Mouse (Mus musculus): ENCODE measurements around the gene Serpinf1.
"Not testable (repeated sequence)": the region's sequence is repeated elsewhere in the genome, so short reads cannot be mapped to it uniquely, and the experiment has no call there.

The Serpinf1 gene

DNA sequence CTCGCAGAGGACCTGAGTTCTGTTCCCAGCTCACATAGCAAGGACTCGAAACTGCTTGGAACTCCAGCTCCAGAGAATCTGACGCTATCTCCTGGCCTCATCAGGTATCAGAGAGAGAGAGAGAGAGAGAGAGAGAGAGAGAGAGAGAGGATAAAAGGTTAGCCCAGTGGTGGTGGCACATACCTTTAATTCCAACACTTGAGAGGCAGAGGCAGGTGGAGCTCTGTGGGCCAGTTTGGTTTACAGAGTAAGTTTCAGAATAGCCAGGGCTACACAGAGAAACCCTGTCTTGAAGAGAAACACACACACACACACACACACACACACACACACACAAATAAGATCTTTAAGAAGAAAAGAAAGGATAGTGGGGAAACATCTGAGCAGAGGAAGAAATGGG lies 590 bp upstream of the Serpinf1 start:
- DNase-seq (ENCODE audit: low read depth, low spot score), result no peak

DNA sequence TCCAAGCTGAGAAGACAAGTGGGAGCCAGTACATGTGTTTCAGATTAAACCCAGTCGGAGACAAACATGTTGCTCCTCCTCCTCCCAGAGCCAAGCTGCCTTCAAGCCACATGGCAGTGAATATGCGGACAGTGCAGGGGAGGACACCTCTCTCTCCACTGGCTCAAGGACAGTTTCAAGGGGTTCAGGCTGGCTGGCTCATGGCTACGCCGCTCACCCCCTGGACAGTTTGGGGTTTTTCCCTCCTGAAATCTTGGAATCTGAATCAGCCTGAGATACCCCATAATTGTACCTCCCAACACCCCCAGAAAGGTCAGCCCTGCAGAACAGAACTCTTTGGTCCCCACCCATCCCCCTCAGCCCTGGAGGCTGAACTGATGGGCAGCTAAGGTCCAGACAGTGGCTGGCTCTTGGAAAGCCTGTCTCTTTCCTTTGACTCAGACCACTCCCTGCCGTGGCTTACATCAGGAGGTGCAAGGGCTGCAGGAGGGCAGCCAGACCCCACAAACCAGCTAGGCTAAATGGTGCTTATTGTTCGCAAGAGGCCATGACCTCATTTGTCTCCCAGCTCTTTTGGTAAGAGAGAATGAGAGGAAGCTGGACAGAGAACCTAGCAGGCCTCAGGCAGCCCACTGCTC lies 1.0 kb downstream of the Serpinf1 start:
- DNase-seq (ENCODE audit: low read depth, low spot score), result no peak

DNA sequence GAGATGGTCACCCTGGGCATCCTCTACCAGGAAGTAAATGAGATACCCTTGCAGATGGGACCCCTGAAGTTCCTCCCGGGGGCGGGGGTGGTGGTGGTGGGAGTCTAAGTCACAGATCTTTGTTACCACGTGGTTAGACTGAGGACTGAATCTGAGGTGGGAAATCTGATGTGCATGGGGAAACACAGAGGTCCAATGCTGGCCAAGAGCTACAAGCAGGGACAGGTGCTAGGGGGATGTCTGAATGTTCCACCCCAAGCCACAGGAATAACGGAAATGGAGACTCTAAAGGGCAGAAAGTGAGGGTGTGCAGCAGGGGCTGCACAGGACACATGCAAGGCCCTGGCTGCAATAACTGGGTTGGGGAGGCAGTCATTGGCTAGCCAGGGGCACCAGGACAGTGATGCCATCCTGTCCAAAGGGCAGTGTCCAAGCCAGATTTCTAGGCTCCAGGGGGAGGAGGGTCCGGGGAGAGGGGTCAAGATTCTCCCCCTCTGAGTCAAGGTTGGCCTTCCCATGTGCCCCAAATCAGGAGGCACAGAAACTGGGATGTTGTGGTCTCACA lies 1.6 kb downstream of the Serpinf1 start:
- DNase-seq (ENCODE audit: low read depth, low spot score), result no peak

DNA sequence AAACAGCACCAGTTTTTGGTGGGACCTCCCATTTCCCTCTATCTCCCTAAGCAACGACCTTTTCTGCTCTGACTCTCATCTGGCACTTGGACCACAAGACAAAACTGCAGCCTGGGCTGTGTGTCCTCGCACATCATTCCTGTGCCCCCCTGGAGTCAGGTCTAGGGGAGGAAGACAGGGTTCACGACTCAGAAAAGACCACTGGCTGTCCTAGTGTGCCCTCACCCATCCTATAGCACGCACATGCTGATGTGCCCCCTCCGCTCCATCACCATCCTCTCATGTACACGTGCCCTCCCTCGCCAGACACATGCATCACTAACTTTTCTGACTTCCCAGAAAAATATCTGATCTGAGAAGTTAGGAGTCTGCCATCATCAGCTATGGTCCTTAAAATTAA lies 2.5 kb downstream of the Serpinf1 start:
- no peak for DNase-seq (ENCODE audit: low read depth, low spot score)

DNA sequence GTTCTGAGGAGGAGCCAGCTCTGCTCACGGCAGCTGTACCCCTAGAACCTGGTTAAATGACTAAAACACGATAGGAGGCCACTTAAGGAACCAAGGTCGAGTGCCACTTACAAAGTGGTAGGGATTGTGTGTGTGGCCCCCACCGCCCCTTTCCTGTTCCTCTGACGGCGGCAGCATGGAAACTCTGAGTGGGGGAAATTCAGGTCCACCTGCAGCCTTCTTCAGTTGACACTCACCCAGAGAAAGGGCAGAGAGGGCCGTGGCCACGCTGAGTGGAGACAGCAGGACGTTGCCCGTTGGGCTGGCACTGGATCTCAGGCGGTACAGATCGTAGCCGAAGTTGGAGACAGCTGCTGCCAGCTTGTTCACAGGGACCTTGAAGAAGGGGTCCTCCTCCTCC lies 6.5 kb downstream of the Serpinf1 start:
- no peak for DNase-seq (ENCODE audit: low read depth, low spot score)

DNA sequence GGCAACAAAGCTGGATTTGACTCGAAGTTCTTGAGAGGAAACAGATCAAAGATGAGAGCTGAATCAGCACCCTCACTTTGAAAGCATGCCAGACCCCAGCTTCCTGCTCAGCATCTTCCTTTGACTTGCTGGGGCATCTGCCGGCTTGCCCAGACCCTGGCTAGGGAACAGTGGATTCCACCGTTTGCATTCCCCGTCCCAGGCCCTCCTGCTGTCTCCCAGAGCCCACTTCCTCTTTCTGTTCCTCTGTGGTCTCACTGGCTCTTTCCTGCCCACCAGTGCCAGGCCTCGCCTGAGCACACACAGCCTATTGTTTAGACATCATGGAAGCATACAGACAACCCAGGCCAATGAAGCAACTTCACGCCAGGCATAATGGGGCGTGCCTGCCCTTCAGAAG lies 7.4 kb downstream of the Serpinf1 start:
- no peak for DNase-seq (ENCODE audit: low read depth, low spot score)

DNA sequence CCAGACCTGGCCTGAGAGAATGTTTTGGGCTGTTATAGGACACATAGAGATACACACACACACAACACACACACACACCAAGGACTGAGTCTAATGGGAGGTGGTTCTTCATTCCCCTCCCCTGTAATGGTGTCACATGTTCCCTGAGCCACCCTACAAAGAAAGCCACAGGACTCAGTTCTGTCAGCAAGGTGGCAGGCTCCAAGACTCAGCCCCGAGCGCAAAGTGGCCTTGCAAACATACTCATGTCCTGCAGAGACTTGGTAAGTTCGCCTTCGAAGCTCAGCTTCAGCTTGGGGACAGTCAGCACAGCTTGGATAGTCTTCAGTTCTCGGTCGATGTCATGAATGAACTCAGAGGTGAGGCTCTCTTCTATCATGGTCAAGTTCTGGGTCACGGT lies 11.9 kb downstream of the Serpinf1 start:
- DNase-seq (ENCODE audit: low read depth, low spot score), result no peak

DNA sequence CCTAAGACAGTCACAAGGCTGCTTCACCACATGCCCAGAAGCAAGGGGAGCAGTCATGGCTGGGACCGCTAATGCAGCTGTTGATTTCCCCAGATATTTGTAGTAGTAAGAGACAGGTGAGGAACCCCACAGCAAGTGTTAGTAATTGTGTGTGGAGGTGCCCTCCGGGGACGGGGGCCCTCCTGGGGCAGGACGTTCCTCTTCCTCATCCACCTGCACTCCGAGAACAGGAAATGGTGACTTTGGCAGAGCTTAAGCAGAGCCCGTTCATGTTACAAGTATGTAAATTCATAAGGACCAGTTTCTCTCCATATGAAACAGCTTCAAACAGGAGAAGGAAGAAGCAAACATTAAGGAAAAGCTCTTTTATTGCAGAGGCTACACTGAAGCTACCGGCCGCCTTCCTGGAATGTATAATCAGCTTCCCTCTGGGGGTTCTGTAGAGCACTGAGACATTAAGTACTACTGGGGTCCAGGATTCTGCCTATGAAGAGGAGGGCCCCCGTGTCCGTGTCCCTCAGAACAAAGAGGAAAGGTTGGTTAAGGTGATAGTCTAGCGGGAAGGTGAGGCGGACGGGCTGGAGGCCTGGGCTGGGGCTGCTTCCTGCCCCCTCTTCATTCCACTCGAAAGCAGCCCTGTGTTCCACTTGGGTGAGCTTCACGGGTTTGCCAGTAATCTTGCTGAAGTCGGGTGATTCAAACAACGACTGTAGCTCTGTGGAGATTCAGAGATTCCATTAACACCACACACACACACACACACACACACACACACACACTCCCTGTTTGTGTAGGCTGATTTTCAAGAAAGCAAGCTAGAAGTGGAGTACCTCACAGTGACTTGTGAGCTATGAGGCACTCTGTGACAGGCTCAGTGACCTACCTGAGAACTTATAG lies 12.6 kb downstream of the Serpinf1 start:
- no peak for DNase-seq (ENCODE audit: low read depth, low spot score)

DNA sequence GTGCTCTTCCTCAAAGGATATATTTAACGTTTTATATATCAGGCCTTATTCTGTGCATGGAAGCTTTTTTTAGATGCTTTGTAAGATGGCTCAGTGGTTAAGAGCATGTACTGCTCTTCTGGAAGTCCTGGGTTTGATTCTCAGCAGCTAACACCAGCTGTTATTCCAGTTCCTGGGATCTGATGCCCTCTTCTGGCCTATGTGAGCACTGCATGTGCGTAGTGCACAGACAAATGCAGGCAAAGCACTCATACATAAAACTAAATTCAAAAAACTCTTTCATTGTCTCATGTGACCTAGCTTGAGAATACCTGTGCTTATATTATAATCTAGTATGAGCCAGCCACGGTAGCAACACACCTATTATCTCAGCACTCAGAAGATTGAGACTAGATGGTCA lies 15.6 kb downstream of the Serpinf1 start:
- DNase-seq (ENCODE audit: low read depth, low spot score), result peak; percentile 87

DNA sequence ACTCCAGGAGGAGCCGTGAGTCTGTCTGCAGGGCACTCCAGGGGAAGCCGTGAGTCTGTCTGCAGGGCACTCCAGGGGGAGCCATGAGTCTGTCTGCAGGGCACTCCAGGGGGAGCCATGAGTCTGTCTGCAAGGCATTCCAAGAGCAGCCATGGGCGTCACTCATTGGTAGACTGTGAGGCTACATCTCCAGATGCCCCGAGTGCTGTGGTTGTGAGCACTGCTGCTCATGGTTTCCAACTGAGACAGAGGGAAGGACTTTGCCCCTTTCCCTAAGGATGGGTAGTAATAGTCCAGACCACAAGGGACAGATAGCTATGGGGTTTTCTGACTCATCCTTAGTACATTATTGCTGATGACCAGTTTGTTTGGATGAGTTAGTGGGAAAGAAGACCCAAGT lies 16.4 kb downstream of the Serpinf1 start:
- no peak for DNase-seq (ENCODE audit: low read depth, low spot score)

DNA sequence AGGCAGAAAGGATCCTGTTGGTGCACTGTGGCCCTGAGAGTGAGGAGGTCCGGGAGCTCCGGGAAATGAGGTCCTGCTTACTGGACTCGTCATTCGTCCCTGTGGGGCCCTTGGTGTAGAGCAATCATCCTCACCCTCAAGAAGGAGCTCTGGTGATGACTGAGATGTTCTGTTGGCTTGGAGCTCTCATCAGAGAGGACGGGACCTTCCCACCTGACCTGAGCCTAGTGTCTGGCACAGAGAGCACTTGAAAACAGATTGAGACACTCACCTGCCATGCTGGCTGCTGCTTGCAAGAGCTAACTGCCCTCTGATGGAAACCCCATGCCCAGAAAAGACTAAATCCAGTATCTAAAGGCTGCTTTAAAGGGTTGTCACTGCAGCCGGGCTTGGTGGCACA lies 17.7 kb downstream of the Serpinf1 start:
- DNase-seq (ENCODE audit: low read depth, low spot score), result no peak

DNA sequence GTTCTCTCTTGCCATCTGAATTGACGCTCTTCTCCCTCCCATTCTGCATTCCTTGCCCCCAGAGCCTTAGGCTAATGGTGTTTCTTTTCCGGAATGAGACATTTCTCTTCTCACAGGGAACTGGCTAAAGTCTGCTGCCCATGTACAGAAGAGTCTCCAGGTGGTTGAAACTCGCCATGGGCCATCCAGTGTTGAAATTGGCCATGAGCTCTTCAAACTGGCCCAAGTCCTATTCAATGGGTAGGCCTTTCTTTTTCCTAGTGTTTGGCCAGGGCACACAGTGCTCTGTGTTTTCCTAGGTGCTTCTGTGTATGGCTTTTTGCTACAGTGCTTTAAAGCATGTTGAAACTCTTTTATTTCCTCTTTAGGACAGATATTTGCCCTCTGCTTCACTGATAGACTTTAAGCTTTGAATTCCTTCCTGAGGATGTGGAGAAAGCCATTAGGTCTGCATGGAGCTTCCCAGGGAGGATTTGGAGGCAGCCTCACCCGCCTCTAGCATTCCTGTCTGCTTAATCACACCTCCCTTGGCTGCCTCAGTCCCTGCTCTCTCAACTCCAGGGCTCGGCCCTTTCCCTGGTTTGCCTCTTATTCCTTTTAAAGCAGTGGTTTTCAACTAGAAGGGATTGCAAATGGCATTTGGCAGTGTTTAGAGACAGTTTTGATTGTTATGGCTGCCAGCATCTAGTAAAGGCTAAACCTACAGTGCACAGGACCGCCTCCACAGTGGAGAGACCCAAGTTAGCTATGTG lies 19.0 kb downstream of the Serpinf1 start:
- DNase-seq (ENCODE audit: low read depth, low spot score), result no peak

DNA sequence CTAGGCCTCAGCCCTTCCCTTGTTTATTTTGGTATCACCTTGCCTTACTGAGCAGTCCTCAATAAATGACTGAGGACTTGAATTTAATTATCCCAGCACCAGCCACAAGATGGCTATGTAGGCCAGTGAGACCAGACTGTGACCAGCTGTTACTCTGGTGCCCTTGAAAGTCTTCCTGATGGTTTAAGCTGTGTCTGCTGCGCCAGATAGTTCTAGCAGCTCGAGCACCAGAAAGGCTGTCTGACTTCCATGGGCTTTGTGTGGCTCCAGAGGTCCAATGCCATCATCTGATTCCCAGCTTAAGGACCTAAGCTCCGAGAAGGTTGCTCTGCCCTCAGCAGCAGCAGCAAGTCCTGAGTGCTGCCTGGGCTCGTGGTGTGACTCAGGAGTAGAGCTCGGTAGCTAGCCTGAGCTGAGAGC lies 20.2 kb downstream of the Serpinf1 start:
- peak; percentile 56 for DNase-seq (ENCODE audit: low read depth, low spot score)

DNA sequence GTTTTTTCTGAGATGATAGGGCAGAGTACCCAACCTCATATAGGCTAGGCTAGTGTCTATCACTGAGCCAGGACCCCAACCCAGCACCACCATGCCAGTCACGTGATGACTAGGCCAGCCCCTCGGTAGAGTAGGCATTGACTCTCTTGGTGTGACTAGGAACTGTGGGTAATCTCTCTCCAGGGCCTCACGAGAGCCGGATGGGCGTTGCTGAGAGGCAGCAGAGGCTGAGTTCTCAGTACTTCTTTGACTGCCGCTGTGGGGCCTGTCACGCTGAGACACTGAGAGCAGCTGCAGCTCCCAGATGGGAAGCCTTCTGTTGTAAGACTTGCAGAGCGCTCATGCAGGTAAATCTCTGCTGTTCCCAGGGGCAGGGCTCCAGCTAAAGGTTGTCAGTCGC lies 22.4 kb downstream of the Serpinf1 start:
- peak; percentile 93 for DNase-seq (ENCODE audit: low read depth, low spot score)

DNA sequence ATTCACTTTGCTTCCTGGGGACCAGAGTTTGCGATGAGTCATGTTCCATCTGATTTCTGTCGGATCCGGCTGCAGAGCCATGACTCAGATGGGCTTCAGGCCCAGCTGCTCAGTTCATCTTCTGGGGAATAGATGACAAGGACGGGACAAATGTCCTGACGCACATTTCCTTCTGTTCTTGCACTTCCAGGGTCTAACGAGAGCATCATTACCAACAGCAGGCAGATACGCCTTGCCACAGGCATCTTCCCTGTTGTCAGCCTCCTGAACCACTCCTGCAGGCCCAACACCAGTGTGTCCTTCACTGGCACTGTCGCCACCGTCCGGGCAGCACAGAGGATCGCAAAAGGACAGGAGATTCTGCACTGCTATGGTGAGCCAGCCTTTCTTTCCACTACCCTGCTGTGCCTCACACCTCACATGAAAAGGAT lies 23.1 kb downstream of the Serpinf1 start:
- peak; percentile 9 for DNase-seq (ENCODE audit: low read depth, low spot score)

DNA sequence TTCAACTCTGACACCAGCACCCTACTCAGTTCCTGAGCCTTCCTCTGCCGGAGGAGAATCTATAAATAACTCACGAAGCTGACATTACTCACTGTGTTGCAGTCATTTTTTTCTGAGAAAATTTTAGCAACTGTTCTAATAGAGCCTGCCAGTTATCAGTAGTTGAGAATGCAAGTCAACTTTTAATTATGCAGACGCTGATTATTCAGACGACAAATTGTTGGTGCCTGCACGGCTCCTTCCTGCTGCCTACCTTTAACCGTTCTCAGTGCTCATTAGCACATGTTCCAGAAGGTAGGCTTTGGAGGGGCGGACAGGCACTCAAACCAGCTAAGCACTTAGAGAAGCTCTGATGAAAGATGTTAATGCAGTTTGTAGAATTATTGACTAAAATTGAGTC lies 25.0 kb downstream of the Serpinf1 start:
- no peak for DNase-seq (ENCODE audit: low read depth, low spot score)

DNA sequence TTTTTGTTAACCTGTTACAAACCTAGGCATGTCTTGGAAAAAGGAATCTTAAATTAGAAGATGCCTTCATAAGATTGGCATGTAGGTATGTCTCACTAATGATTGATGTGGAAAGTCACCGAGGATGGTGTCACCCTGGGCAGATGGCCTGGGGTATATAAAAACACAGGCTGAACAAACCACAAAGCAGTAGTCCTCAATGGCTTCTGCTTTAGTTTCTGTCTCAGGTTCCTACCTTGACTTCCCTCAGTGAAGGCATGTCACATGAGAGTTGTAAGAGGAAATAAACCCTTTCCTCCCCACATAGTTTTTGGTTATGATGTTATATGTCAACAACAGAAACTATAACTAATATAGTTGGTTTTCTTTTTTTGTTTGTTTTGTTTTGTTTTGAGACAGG lies 26.9 kb downstream of the Serpinf1 start:
- DNase-seq (ENCODE audit: low read depth, low spot score), result no peak

DNA sequence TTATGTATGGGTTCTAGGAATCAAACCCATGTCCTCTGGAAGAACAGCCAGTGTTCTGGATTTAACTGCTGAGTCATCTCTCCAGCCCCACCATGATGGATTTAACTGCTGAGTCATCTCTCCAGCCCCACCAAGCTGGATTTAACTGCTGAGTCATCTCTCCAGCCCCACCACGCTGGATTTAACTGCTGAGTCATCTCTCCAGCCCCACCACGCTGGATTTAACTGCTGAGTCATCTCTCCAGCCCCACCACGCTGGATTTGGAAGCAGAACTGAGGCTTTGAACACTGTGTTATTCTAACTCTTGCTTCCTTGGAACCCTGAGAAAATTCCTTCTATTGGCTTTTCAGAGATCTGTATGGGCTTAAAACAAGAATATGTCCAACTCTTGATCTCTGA lies 39.0 kb downstream of the Serpinf1 start:
- peak; percentile 77 for DNase-seq (ENCODE audit: low read depth, low spot score)

DNA sequence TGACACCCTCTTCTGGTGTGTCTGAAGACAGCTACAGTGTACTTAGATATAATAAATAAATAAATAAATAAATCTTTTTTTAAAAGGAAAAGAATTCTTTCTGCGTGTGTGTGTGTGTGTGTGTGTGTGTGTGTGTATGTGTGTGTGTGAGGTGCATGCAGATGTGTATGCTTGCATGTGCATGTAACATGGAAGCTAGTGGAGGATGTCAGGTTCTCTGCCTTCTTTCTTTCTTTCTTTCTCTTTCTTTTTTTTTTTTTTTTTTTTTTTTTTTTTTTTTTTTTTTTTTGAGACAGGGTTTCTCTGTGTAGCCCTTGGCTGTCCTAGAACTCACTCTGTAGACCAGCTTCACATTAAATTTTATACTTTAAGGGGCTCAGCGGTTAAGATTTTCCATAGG lies 43.7 kb downstream of the Serpinf1 start:
- not testable (repeated sequence) for DNase-seq (ENCODE audit: low read depth, low spot score)

DNA sequence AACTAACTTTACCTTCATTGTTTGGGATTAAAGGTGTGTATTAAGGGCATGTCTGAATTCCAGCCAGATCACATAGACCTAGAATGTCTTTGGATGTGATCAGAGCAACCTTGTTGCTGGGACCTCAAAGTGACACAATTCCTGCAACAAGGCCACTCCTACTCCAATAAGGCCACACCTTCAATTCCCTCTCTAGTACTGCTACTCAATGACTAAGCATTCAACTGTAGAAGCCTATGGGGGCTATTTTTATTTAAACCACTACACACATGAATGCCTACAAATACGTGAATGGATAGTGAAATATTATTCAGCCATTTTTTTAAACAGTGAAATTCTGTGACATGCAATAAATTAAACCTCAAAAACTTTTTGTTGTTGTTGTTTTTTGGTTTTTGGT lies 45.4 kb downstream of the Serpinf1 start:
- peak; percentile 23 for DNase-seq (ENCODE audit: low read depth, low spot score)

Measured in ZHBTc4 (cell line).